ENCODE assay signal across 8 mouse cellular contexts in the genomic region with DNA sequence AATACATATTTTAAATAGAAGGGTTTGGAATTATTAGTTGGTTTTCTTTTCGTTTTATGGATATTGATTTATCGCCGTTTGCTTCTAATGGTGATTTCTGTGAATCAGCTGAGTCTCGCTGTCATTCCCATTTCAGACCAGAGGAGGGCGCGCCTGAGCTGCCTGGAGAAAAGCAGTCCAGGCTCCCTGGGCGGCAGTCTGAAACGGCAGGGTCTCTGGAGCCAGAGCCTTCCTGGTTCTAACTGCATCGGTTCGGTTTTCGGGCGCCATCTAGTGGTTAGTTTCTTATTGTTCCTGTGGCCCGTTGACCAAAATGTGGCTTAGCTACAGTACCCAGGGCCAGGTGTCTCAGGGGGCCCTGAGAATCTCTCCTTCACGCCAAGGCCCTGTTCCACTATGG. TPM values are rescaled to one million over a fixed set of nuclear protein-coding genes. Genes with fewer than 3 reads are reported as not detected.
DNase-seq lines count a peak whose midpoint lies in the region; ATAC-seq lines count a peak whose summit lies in the region.

No protein-coding gene starts in this region.

- H3K9me3 ChIP-seq in hindbrain, embryonic 14.5 days (ENCODE audit: control insufficient read depth, low read length) = no peaks in the 10 kb centered on the region

- H3K27me3 ChIP-seq in hindbrain, embryonic 14.5 days (ENCODE audit: control insufficient read depth, insufficient read depth, low read length) = no peaks in the 10 kb centered on the region

- 6% methylated on average over 14 of the region's 14 CpGs for WGBS in hindbrain, embryonic 14.5 days

- DNase-seq in T-cell, adult 2 months (ENCODE audit: low spot score) = peak; percentile 89
- peak; percentile 94 to 97 for DNase-seq in cerebellum, postnatal 36 days
- peak; percentile 90 to 94 for DNase-seq in frontal cortex, postnatal 36 days (ENCODE audit: low spot score in 2 of 2)
- DNase-seq in hindbrain, embryonic 14.5 days (ENCODE audit: low spot score) = peak; percentile 95
- peak; percentile 85 to 96 for DNase-seq in layer of hippocampus, postnatal 25 days (ENCODE audit: extremely low spot score in 1 of 2, low spot score in 1 of 2)
- peak; percentile 96 for DNase-seq in lung, postnatal 14 days
- DNase-seq in retina, embryonic 14.5 days (ENCODE audit: low spot score) = peak; percentile 99
- DNase-seq in thymus, postnatal 36 days = peak; percentile 81 to 86

- no peak overlapping the region for H3K4me2 ChIP-seq in hindbrain, embryonic 14.5 days (replicated peaks)

- no peak overlapping the region for H3K4me3 ChIP-seq in hindbrain, embryonic 14.5 days (replicated peaks; ENCODE audit: low read length)

- no peaks in the 10 kb centered on the region for H3K4me1 ChIP-seq in hindbrain, embryonic 14.5 days (replicated peaks; ENCODE audit: control insufficient read depth, insufficient read depth, low read length)

- no peaks in the 10 kb centered on the region for H3K36me3 ChIP-seq in hindbrain, embryonic 14.5 days (replicated peaks; ENCODE audit: control insufficient read depth, insufficient read depth)

- ATAC-seq in hindbrain, embryonic 14.5 days (ENCODE audit: low FRiP score) = peak; percentile 71

- no peak overlapping the region for H3K9ac ChIP-seq in hindbrain, embryonic 14.5 days

- no peak overlapping the region for H3K27ac ChIP-seq in hindbrain, embryonic 14.5 days

RNA-seq across cellular contexts. Expression of a gene that starts 7.8 kb away (rescaled TPM):
- 8.4 and 8.9 TPM in 2 replicates for polyA plus RNA-seq in hindbrain, embryonic 14.5 days (2014; fragmentation: Nextera tagmentation; extraction: Ambion mirVana)
- total RNA-seq in layer of hippocampus, postnatal 25 days (2021) = 10 to 100 TPM; 16.6 to 17.1 TPM
